8 mouse cellular contexts compared by ENCODE assay signal in the genomic region with DNA sequence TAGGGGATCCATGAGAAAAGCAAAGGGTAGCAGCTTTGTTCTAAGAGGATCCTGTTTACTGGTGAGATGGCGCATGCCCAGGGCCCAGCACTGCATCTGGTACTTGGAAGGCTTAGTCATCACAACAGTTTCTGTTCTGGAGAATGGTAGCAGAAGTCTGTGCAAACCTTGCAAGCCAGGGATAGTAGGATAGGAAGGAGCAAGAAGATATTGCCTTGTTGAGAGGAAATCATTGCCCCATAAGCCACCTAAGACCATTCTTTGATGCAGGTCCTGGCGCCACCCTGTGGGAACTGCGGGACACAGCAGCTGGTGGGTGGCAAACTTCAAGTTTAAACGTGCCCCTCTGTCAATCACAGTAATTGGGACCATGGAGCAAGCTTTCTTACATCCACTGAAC.
DNase-seq lines count a peak whose midpoint lies in the region; ATAC-seq and TF ChIP-seq lines count a peak whose summit lies in the region.

No protein-coding gene starts in this region.

- H3K27me3 ChIP-seq in E14TG2a.4 (ENCODE audit: insufficient read depth, low read length) = no peaks in the 10 kb centered on the region
- no peaks in the 10 kb centered on the region for H3K27me3 ChIP-seq in intestine, embryonic 16.5 days (replicated peaks; ENCODE audit: control insufficient read depth, insufficient read depth, low read length)

- DNase-seq in kidney, postnatal 10 days = peak; percentile 20
- DNase-seq in kidney, adult 8-10 months = no peak
- peak; percentile 76 for DNase-seq in brain, adult 2 months (ENCODE audit: low read depth, low spot score)
- peak; percentile 28 to 65 for DNase-seq in left cerebral cortex, postnatal 25 days (ENCODE audit: low spot score in 2 of 2)
- DNase-seq in ovary, postnatal 14 days (ENCODE audit: low spot score) = no peak
- no peak for DNase-seq in gastrocnemius, adult 8-10 months (ENCODE audit: low spot score in 2 of 2)

- 70% methylated on average over 4 of the region's 4 CpGs for WGBS in intestine, embryonic 16.5 days

- ATAC-seq in intestine, embryonic 16.5 days = no peak

- no peaks in the 10 kb centered on the region for H3K36me3 ChIP-seq in E14TG2a.4 (ENCODE audit: insufficient read depth, low read length)
- H3K36me3 ChIP-seq in intestine, embryonic 16.5 days (ENCODE audit: control insufficient read depth, insufficient read depth, low read length) = no peaks in the 10 kb centered on the region

- TF ChIP-seq CTCF in E14TG2a.4 (conservative IDR thresholded peaks at IDR 0.05; ENCODE audit: low read length) = peak; percentile 61

- H3K4me2 ChIP-seq in intestine, embryonic 16.5 days (ENCODE audit: low read depth, low read length) = no peak overlapping the region

- 0 out of 2 replicates have a peak, but pooled peaks cover 3% of the 10 kb centered on the region for H3K4me1 ChIP-seq in E14TG2a.4 (replicated peaks; ENCODE audit: low read depth, low read length)
- H3K4me1 ChIP-seq in intestine, embryonic 16.5 days (ENCODE audit: control insufficient read depth, insufficient read depth, low read length) = no peaks in the 10 kb centered on the region

- no peak overlapping the region for H3K9ac ChIP-seq in intestine, embryonic 16.5 days (ENCODE audit: low read depth, low read length)

- H3K9me3 ChIP-seq in E14TG2a.4 (ENCODE audit: low read length) = no peaks in the 10 kb centered on the region
- no peaks in the 10 kb centered on the region for H3K9me3 ChIP-seq in intestine, embryonic 16.5 days (ENCODE audit: control insufficient read depth, low read length)

- no peak overlapping the region for H3K4me3 ChIP-seq in E14TG2a.4 (replicated peaks; ENCODE audit: low read length)
- H3K4me3 ChIP-seq in intestine, embryonic 16.5 days (ENCODE audit: low read length) = no peak overlapping the region

- no peak overlapping the region for H3K27ac ChIP-seq in intestine, embryonic 16.5 days (ENCODE audit: low read length)

- intact Hi-C loops in left cerebral cortex, postnatal 25 days (cut with DNase I) = no loop called here

Comparison
In these comparisons a context has a peak if more than half of its experiments do, and no peak if none do; other contexts are left out.
1. DNase-seq: peak in kidney, postnatal 10 days (single experiment), brain, adult 2 months (single experiment) and left cerebral cortex, postnatal 25 days (2 of 2); none in kidney, adult 8-10 months (0 of 2), ovary, postnatal 14 days (single experiment) and gastrocnemius, adult 8-10 months (0 of 2).